Mouse (Mus musculus) embryonic facial prominence, embryonic 10.5 days (tissue): Measurements from ENCODE around the gene Nuak1. TPM values are rescaled to one million over a fixed set of nuclear protein-coding genes. Genes with fewer than 3 reads are reported as not detected.
A peak's percentile ranks its signal among the peaks of the same experiment; 100 is the strongest.

Source experiments
- DNase-seq: peaks from one replicate; pipeline ENCODE4 v3.0.0-alpha.2; 2017; ENCODE audit warnings: low spot score
- H3K27ac ChIP-seq: fragments of 300-500 bp; sonication (generic); replicated peaks from 2 replicates; pipeline ENCODE4 v1.5.1; 2016; ENCODE audit warnings: mild to moderate bottlenecking
- H3K27me3 ChIP-seq: fragments of 300-500 bp; sonication (generic); replicated peaks from 2 replicates; pipeline ENCODE4 v1.6.1; 2016; ENCODE audit warnings: low read depth, mild to moderate bottlenecking; ENCODE audit not compliant: poor library complexity, severe bottlenecking
- H3K36me3 ChIP-seq: fragments of 300-500 bp; sonication (generic); replicated peaks from 2 replicates; pipeline ENCODE4 v1.6.1; 2016; ENCODE audit warnings: mild to moderate bottlenecking, moderate library complexity
- H3K4me1 ChIP-seq: fragments of 300-500 bp; sonication (generic); 2 replicates; pipeline ENCODE4 v1.6.1; 2016
- H3K4me3 ChIP-seq: fragments of 300-500 bp; sonication (generic); 2 replicates; pipeline ENCODE4 v1.5.1; 2016; ENCODE audit warnings: mild to moderate bottlenecking, moderate library complexity
- H3K9me3 ChIP-seq: fragments of 300-500 bp; sonication (generic); 2 replicates; pipeline ENCODE4 v1.6.1; 2016; ENCODE audit warnings: mild to moderate bottlenecking
- WGBS: fragments of 180-500 bp; shearing (Covaris S2); methylation state at CpG from one replicate; pipeline ENCODE4 v1.1.7; 2016; 5-methylcytosine and 5-hydroxymethylcytosine counted together
- polyA plus RNA-seq: library from polyadenylated mRNA; unstranded; fragments of >200 nt; fragmentation: Nextera tagmentation; extraction: Ambion mirVana; gene quantifications from 2 replicates; pipeline ENCODE4 v1.2.1, GENCODE M21; 2016

Gene Nuak1
- polyA plus RNA-seq, 1 experiment from 2014 or later, result 2.7 TPM

DNA sequence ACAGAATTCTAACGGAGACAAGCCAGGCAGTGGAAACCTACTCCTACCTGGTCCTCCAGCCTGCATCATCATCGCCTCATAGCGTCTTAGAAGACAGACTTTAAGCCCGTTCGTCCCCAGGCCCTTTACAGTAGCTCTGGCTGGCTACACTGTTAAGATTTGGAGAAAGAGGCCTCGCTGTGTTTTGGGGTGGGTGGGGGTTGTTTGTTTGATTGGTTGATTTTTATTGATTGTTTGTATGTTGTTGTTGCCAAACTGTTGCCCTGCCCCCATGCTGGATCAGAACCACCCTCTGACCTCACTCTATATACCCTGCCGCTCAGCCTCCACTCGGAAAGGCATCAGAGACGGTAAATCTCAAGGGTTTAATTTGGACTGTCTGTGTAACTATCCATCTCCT, 55.6 kb downstream of the Nuak1 start:
- H3K27ac ChIP-seq, result no peak overlapping the region
- no peaks in the 10 kb centered on the region for H3K9me3 ChIP-seq
- peaks cover 19% of the 10 kb centered on the region for H3K36me3 ChIP-seq
- peaks cover 89% of the 10 kb centered on the region for H3K4me1 ChIP-seq
- H3K27me3 ChIP-seq, result no peaks in the 10 kb centered on the region
- H3K4me3 ChIP-seq, result no peak overlapping the region
- WGBS, result 75% methylated on average over 9 of the region's 9 CpGs
- no peak for DNase-seq

DNA sequence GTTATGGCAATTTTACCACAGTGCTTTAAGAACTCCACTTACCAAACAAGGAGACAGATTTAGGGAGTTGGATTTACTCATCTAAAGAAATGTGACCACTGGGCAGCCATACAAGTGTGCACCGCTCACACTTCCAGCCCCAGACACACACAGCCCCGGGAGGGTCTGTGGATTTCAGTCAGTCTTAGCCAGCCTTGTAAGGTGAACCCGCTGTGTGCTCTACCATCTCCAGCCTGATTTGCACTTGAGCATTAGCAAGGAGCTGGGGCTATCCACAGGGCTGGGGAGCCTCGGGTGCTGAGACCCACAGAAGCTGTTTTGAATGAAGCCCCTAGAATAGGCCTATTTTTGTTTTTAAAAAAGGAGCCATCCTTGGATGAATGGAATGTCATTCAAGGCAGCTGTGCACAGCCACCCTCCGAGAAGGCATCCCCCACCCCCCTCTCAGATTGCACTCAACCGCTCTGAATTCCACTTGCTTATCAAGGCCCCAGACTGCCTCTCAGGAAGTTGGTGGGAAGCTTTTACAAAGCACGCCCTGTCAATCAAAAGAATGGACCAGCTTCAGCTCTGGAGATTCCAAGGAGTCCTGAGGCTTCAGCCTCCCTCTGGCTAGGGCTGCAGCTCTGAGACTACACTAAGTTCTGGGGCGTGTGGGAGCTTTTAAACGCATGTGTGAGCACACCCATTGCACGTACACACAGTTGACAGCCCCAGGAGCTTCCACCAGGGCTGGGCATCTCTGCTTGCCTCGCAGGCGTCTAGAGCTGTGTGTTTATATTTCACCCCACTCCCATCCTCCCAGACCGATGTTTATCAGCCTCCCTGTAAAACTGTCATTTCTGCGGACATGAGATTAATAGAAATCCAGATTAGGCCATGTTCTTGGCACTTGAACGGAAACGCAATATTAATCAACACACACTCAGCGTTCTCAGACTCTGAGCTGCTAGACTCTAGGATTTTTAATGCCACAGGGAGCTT, 57.2 kb downstream of the Nuak1 start:
- H3K9me3 ChIP-seq, result no peaks in the 10 kb centered on the region
- H3K27me3 ChIP-seq, result no peaks in the 10 kb centered on the region
- peaks cover 34% of the 10 kb centered on the region for H3K36me3 ChIP-seq
- H3K27ac ChIP-seq, result peak overlapping the region; percentile 76
- no peak overlapping the region for H3K4me3 ChIP-seq
- H3K4me1 ChIP-seq, result peaks cover 73% of the 10 kb centered on the region
- DNase-seq, result peak; percentile 78
- WGBS, result 23% methylated on average over 17 of the region's 17 CpGs

DNA sequence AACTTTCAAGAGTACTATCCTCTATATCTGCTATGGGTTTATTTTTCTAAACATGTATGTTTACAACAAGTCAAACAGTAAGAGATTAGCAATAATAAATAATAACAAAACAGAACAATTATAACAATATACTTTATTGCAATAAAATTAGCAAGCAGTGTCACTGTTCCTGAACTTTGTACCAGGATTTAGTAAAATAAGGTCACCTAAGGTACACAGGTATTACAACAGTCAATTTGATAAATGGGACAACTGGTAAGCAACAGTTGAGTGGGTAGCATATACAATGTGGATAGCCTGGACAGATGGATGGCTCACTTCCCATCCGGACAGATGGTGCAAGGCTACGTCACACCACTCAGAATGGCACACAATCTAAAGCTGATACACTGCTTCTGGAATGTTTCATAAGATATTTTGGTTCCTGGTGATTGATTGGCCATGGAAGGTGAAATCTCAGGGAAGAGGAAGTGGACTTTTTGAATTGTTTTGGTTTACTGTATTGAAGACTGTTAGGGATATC, 59.1 kb downstream of the Nuak1 start:
- 91% methylated on average over 2 of the region's 2 CpGs for WGBS
- H3K9me3 ChIP-seq, result no peaks in the 10 kb centered on the region
- peaks cover 55% of the 10 kb centered on the region for H3K4me1 ChIP-seq
- no peak overlapping the region for H3K4me3 ChIP-seq
- DNase-seq, result no peak
- H3K27ac ChIP-seq, result no peak overlapping the region
- H3K27me3 ChIP-seq, result no peaks in the 10 kb centered on the region
- peaks cover 47% of the 10 kb centered on the region for H3K36me3 ChIP-seq

DNA sequence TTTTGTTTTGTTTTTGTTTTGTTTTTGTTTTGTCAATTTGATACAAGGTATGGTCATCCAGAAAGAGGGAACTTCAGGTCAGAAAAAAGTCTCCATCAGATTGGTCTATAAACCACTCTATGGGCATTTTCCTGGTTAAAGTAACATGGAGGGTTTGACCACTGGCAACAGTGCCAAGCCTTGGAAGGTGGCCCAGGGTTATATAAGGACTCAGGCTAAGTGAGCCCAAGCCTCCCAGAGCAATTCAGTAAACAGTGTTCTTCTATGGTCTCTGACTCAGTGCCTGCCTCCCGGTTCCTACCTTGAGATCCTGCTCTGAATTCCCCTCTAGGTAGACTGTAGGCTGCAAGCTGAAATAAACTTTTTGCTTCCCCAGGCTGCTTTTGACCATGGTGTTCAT, 61.0 kb downstream of the Nuak1 start:
- H3K9me3 ChIP-seq, result no peaks in the 10 kb centered on the region
- no peaks in the 10 kb centered on the region for H3K27me3 ChIP-seq
- H3K4me3 ChIP-seq, result no peak overlapping the region
- H3K27ac ChIP-seq, result no peak overlapping the region
- DNase-seq, result no peak
- H3K36me3 ChIP-seq, result peaks cover 57% of the 10 kb centered on the region
- H3K4me1 ChIP-seq, result peaks cover 35% of the 10 kb centered on the region
- 87% methylated on average over 1 of the region's 1 CpGs for WGBS

DNA sequence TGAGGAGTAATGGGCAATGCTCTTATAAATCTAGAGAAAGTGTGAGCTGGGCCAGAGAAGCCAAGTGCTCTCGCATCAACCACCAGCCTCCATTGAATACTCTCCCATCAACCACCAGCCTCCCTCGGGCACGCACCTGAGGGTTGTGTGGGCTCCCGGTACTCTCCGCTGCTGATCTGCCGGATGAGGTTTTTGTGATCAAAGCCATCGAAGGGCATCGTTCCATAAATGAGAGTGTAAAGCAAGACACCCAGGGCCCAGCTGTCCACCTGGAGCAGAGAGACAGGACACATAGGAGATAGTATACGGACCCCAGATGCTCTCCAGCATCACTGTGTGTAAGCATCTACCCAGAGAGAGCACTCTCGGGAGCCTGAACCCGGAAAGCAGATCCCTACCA, 62.4 kb downstream of the Nuak1 start:
- H3K27ac ChIP-seq, result no peak overlapping the region
- H3K36me3 ChIP-seq, result peaks cover 71% of the 10 kb centered on the region
- WGBS, result 93% methylated on average over 11 of the region's 11 CpGs
- no peak overlapping the region for H3K4me3 ChIP-seq
- no peak for DNase-seq
- H3K9me3 ChIP-seq, result no peaks in the 10 kb centered on the region
- peaks cover 22% of the 10 kb centered on the region for H3K4me1 ChIP-seq
- H3K27me3 ChIP-seq, result no peaks in the 10 kb centered on the region

DNA sequence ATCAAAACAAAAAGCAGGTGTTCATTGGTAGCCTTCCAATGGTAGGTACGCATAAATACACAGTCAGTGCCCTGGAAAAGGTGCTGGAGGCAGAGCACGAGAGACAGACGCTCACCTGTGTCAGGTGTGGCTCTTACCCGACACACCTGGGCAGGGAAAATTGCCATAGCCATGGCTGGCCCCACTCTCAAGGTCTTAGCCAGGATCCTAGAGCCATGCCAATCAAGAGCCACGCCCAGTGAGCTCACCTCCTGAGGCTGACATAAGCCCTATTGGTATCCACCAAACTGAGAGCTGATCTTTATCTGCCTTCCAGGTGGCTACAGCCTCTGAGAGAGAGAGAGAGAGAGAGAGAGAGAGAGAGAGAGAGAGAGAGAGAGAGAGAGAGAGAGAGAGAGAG, 64.1 kb downstream of the Nuak1 start:
- peaks cover 24% of the 10 kb centered on the region for H3K4me1 ChIP-seq
- DNase-seq, result no peak
- no peaks in the 10 kb centered on the region for H3K27me3 ChIP-seq
- no peak overlapping the region for H3K27ac ChIP-seq
- 86% methylated on average over 5 of the region's 5 CpGs for WGBS
- H3K9me3 ChIP-seq, result no peaks in the 10 kb centered on the region
- no peak overlapping the region for H3K4me3 ChIP-seq
- H3K36me3 ChIP-seq, result peaks cover 81% of the 10 kb centered on the region

DNA sequence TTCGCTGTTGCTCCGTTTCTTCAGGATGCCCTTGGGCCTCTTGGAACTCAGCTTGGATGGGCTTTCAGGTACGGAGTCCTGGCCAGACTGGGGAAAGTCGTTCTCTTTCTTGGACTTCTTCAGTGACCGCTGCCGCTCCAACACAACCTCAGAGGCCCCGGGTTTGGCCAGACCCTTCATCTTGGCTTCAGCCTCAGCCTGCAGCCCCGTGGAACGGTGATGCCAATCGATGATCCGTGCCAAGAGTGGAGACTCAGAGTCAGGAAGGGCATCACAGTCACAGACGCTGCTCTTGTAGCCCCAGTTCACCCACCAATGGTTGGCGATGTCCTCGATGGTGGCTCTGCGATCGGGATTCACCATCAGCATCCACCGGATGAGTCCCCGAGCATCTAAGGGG, 65.4 kb downstream of the Nuak1 start:
- Histone ChIP-seq H3K4me1 (peaks cover 19% of the 10 kb centered on the region), H3K27ac (no peak overlapping the region), H3K4me3 (no peak overlapping the region), H3K27me3 (no peaks in the 10 kb centered on the region), H3K9me3 (no peaks in the 10 kb centered on the region), H3K36me3 (peaks cover 76% of the 10 kb centered on the region)
- no peak for DNase-seq
- 94% methylated on average over 18 of the region's 18 CpGs for WGBS

DNA sequence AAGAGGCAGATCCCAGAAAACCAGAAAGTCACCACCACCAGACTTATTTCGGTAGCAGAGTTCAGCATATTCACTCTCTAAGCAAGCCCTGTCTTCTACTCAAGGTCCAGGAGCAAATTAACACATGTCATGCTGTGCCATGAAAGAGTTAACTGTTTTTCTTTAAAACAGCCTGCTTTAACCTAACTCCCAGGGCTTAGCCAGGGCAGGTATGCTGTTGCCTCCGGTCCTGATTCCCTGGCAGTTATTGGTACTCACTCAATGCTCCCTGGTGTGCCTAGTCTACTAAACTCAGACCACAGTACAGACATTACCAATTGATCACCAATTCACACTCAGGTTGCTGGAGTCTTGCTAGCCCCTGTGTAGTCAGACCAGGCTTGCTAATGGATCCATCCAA, 66.9 kb downstream of the Nuak1 start:
- Histone ChIP-seq H3K36me3 (peaks cover 61% of the 10 kb centered on the region), H3K4me3 (no peak overlapping the region), H3K27me3 (no peaks in the 10 kb centered on the region), H3K9me3 (no peaks in the 10 kb centered on the region), H3K27ac (no peak overlapping the region), H3K4me1 (peaks cover 19% of the 10 kb centered on the region)
- WGBS, result 85% methylated on average over 2 of the region's 2 CpGs
- no peak for DNase-seq

DNA sequence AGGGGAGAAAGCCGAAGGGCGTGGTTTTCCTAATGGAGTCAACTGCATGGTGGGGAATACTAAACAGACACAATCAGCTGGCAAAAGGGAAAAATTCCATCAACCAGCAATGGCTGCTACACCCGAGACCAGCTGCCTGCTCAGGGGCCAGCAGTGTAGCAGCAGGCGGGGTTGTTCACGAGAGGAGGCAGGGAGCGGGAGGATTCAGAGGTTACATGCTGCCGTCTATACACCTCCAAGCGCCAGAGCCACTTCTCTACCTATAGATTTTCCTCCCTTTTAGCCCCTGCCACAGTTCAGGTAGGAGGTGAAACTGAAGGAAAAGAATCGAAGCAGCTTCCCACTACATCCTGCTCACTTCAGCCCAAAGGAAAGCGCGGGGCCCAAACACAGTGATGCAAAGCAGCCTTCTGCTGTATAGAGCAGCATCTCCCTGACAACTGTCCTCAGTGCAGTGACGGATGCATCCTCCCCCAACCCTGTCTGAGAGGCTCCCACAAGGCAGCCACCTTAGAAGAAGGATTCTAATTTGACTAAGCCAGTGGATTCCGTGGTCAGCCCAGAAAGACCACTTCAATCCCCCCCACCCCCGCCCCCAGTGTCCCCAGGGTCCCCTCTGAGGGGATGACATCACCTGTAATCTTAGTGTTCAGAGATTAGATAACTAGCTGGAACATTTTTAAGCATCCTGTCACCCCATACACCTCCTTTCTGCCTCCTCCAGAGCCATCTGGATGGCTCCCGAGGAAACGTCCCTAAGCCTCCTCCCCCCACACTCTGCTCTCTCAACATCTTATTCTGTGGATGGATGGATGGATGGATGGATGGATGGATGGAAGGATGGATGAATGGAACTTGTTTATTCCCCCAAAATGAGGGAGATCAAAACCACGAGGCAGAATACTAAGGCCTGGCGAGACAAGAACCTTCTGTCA, 68.0 kb downstream of the Nuak1 start:
- H3K27ac ChIP-seq, result no peak overlapping the region
- peaks cover 50% of the 10 kb centered on the region for H3K36me3 ChIP-seq

DNA sequence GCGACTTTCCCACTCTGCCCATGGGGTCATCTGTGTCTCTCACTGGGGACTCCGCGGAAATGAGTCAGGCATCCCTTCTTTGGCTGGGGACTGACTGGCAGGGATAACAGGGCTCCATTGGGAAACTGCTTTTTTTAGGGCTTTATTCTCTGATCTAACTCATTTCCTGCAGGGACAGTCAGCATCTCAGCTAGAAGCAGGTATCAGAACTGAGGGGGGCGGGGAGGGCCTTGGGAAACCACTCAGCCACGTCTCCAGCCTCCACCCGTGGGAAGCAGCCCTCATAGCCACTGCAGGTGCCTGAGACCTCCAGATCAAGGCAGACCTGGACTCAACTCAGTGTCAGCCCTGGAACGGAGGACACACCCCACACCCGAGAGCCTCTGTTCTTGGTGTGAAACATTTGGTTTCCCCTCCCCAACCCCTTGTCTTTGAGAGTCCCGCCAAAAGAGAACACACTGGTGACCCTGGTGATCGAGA, 68.7 kb downstream of the Nuak1 start:
- WGBS, result 40% methylated on average over 10 of the region's 10 CpGs
- Histone ChIP-seq H3K27ac (no peak overlapping the region), H3K4me3 (no peak overlapping the region)

More for the DNA sequence above, 68.0 kb downstream of the Nuak1 start:
- DNase-seq, result no peak
- H3K4me3 ChIP-seq, result no peak overlapping the region
- H3K4me1 ChIP-seq, result peaks cover 19% of the 10 kb centered on the region
- no peaks in the 10 kb centered on the region for H3K9me3 ChIP-seq
- no peaks in the 10 kb centered on the region for H3K27me3 ChIP-seq
- WGBS, result 52% methylated on average over 18 of the region's 18 CpGs

DNA sequence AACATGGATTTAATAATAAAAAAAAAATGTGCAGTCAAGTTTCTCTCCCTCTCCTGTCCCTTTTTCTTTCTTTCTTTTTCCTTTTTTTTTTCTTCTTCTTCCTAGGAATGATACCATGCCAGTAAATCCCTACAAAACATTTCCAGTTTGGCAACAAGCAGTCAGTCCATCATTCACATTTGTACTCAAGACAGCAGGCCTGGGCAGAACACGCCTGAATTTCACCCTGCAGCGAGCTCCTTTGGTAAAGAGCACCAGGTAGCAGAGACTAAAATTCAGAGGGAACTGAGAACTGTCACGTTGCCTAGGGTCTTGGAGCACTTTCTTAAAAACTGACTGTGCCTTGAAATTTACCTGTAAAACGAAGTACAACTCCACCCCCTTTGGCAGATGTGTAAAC, 69.2 kb downstream of the Nuak1 start:
- no peaks in the 10 kb centered on the region for H3K9me3 ChIP-seq
- H3K27me3 ChIP-seq, result no peaks in the 10 kb centered on the region
- H3K27ac ChIP-seq, result no peak overlapping the region
- peaks cover 19% of the 10 kb centered on the region for H3K4me1 ChIP-seq
- peaks cover 40% of the 10 kb centered on the region for H3K36me3 ChIP-seq
- WGBS, result 57% methylated on average over 4 of the region's 4 CpGs
- DNase-seq, result no peak
- no peak overlapping the region for H3K4me3 ChIP-seq

More for the DNA sequence above, 68.7 kb downstream of the Nuak1 start:
- no peaks in the 10 kb centered on the region for H3K27me3 ChIP-seq
- H3K9me3 ChIP-seq, result no peaks in the 10 kb centered on the region
- DNase-seq, result no peak
- peaks cover 19% of the 10 kb centered on the region for H3K4me1 ChIP-seq
- H3K36me3 ChIP-seq, result peaks cover 45% of the 10 kb centered on the region

DNA sequence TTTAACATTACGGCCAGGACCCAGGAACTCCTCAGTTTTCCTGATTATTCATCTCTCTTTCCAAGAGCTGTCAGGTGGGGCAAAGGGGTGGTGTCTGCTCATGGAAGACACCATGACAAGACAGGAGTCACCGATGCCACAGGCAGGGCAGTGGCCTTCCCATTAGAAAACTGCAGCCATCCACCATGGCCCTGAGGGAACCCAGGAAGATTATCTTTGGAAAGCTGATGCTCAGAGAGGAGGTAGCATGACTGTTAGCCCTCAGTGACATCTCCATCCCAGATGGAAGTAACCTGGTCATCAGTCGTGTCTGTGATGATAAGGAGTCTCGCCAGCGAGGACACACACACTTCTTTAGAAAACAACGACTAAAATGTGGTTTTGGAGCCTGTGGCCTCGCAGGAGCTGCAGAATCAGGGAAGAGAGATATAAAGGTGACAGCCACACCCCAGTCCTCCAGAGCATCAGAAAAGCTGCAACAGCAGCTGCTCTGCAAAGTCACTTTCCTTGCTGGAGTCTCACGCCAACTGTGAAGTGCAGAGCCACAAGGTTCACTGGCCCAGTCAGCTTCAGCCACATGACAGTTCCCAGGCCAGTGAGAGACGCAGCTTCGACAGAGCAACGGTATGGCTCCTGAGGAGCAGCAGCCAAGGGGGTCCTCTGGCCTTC, 70.6 kb downstream of the Nuak1 start:
- H3K9me3 ChIP-seq, result no peaks in the 10 kb centered on the region
- H3K27me3 ChIP-seq, result no peaks in the 10 kb centered on the region
- 90% methylated on average over 11 of the region's 11 CpGs for WGBS
- H3K4me1 ChIP-seq, result peaks cover 19% of the 10 kb centered on the region
- H3K36me3 ChIP-seq, result peaks cover 29% of the 10 kb centered on the region
- no peak for DNase-seq
- H3K27ac ChIP-seq, result no peak overlapping the region
- no peak overlapping the region for H3K4me3 ChIP-seq
